Mouse (Mus musculus) cerebellum, adult 11 months (tissue): ENCODE results near the gene Plxdc2.
"Not testable (repeated sequence)": the region's sequence is repeated elsewhere in the genome, so short reads cannot be mapped to it uniquely, and the experiment has no call there.

ENCODE experiments used
- DNase-seq: peaks from one replicate; pipeline ENCODE4 v3.0.0; 2022

Gene Plxdc2

DNA sequence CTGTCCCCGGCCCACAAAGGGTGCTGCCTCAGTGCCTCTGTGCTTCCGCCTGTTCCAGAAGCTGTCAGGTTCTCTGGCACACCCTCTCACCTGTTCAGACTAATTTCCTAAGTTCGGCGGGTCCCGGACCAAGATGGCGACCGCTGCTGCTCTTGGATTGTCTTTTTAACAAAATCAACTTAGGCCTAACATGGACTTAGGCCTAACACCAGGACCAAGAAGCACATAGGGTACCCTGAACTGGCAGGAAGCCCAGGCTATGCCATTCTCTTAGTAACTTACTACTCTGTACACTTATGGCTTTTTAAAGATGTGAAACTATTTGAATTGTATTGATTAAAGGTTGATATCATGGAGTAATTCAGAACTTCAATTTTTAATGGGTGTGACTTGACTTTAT lies 413.0 kb downstream of the Plxdc2 start:
- DNase-seq = not testable (repeated sequence)

DNA sequence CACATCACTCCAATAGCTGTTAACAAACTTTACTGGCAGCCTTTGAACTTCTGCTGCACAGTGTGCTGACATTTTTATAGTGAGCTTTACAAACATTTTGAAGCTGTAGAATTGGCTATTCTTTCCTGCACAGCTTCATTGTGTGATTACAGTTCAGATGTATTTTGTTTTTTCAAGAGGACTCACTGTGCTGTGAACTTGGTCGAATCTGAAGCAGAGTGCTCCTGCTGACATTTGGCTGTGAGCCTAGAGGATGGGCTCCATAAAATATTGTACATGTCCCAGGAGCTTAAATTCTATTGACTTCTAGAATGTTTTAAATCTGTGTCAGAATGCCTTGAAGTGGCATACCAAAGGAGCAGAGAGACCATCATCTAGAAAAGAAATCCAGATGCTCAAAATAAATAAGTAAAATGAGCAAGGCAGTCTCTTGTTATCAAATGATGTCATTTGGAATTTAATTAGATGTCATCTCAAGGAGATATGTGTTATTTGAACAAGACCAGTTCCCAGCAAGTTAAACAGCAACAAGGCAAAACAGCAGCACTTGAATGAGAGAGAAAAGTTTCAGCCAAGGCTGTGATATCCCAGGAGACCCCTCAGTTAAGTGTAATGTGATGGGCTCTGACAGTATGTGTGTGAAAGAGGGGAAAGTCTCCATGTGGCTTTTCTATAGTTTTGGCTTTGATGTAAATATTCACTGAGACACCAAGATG lies 417.5 kb downstream of the Plxdc2 start:
- no peak for DNase-seq

DNA sequence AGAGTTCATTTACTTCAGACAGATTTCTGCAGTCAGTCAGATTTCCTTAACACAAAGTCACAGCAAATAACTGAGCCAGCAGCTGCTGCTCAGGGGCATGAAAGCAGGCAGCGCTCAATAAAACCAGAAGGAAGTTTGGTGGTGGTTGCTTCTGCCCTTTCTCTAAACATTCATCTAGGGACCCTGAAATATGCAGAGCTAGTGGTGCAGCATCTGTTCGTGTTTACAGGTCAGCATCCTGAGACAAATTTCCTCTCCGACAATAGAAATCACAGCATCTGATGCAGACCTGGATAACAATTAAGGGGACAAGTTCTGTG lies 418.0 kb downstream of the Plxdc2 start:
- no peak for DNase-seq

DNA sequence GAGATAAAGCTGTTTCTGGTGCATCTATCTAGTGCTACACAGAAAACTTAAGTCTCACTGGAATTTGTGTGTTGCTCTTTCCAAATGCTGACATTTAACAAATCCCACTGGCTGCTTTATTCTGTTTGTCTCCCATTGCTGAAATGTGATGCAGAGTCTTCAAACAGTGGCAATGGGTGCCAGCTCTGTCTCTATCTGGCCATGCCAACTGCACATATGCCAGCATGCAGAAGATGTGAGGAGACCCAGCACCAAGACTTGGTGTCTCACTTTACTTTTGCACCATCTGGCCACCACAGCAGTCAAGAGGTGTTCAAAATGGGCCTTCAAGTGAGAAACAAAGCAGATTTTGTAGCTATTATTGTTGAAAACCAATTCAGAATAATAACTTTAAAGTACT lies 439.2 kb downstream of the Plxdc2 start:
- no peak for DNase-seq
